Mouse (Mus musculus) limb, embryonic 10.5 days (tissue): ENCODE measurements around the gene Ddost. TPM values are rescaled to one million over a fixed set of nuclear protein-coding genes. Genes with fewer than 3 reads are reported as not detected.

Experiments used
- DNase-seq: peaks from one replicate; pipeline ENCODE4 v3.0.0-alpha.2; 2017; ENCODE audit warnings: low spot score
- H3K27ac ChIP-seq: fragments of 300-500 bp; sonication (generic); 2 replicates; pipeline ENCODE4 v1.5.1; 2016; ENCODE audit warnings: mild to moderate bottlenecking
- H3K27me3 ChIP-seq: fragments of 300-500 bp; sonication (generic); 2 replicates; pipeline ENCODE4 v1.6.1; 2016; ENCODE audit warnings: low read depth, mild to moderate bottlenecking; ENCODE audit not compliant: poor library complexity, severe bottlenecking
- H3K36me3 ChIP-seq: fragments of 300-500 bp; sonication (generic); 2 replicates; pipeline ENCODE4 v1.6.1; 2016; ENCODE audit warnings: mild to moderate bottlenecking, moderate library complexity
- H3K4me1 ChIP-seq: fragments of 300-500 bp; sonication (generic); 2 replicates; pipeline ENCODE4 v1.6.1; 2016
- H3K4me3 ChIP-seq: fragments of 300-500 bp; sonication (generic); 2 replicates; pipeline ENCODE4 v1.5.1; 2016; ENCODE audit warnings: mild to moderate bottlenecking, moderate library complexity
- H3K9me3 ChIP-seq: fragments of 300-500 bp; sonication (generic); replicated peaks from 2 replicates; pipeline ENCODE4 v1.6.1; 2016; ENCODE audit warnings: mild to moderate bottlenecking
- WGBS: fragments of 180-500 bp; shearing (Covaris S2); methylation state at CpG from one replicate; pipeline ENCODE4 v1.1.7; 2016; 5-methylcytosine and 5-hydroxymethylcytosine counted together
- microRNA-seq: library from miRNA; unstranded; fragments of <30 nt; microRNA quantifications from one replicate; pipeline ENCODE4, GENCODE M21; 2017
- polyA plus RNA-seq: library from polyadenylated mRNA; unstranded; fragments of >200 nt; fragmentation: Nextera tagmentation; extraction: Ambion mirVana; gene quantifications from 2 replicates; pipeline ENCODE4 v1.2.1, GENCODE M21; 2016

The Ddost gene
- polyA plus RNA-seq, 1 experiment from 2014 or later, result 311 TPM

DNA sequence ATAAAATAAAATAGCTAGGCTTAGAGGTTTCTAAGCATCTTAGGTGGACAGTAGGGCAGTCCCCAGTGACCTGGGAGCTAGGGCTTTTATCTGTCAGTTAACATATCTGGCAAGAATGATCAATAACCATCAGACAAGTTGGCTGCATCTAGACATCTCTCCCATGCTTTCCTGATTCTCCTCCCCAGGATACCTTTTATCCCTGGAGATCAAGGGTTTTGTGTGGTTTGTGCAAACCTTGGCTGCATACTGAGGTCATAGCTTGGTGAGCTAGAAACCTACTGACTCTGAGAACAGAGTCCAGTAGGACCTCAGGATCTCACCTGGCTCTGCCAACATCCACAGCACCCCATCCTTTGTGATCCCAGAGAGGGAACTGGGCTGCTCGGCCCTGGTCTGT is 42.8 kb downstream of the Ddost start:
- Histone ChIP-seq H3K27me3 (no peaks in the 10 kb centered on the region), H3K9me3 (no peaks in the 10 kb centered on the region), H3K36me3 (no peaks in the 10 kb centered on the region), H3K4me1 (peaks cover 3% of the 10 kb centered on the region; the same call in 1 of the 2 replicates), H3K4me3 (no peak overlapping the region), H3K27ac (no peak overlapping the region)
- WGBS, result 76% methylated on average over 1 of the region's 1 CpGs
- DNase-seq, result no peak

DNA sequence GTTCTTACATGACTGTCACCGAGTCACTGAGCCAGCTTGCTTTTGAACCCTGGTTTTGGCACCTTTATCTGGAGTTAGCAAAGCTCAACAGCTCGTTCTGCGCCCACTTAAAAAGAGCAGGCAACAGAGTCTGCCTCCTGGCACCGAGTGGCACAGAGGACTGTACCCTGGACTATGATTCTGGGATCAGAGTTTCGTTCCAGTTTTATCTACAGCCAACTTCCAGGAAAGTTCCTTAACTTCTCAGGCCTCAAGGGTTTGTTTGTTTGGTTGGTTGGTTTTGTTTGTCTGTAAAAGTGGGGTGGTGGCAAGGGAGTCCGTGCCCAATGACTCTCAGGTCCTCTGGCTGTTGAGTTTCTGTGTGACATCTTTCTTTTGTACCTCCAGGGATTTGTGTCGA is 44.2 kb downstream of the Ddost start:
- Histone ChIP-seq H3K4me1 (peaks cover 3% of the 10 kb centered on the region; the same call in 1 of the 2 replicates), H3K27ac (no peak overlapping the region), H3K4me3 (no peak overlapping the region), H3K27me3 (no peaks in the 10 kb centered on the region), H3K36me3 (no peaks in the 10 kb centered on the region), H3K9me3 (no peaks in the 10 kb centered on the region)
- WGBS, result 84% methylated on average over 7 of the region's 7 CpGs
- DNase-seq, result no peak

DNA sequence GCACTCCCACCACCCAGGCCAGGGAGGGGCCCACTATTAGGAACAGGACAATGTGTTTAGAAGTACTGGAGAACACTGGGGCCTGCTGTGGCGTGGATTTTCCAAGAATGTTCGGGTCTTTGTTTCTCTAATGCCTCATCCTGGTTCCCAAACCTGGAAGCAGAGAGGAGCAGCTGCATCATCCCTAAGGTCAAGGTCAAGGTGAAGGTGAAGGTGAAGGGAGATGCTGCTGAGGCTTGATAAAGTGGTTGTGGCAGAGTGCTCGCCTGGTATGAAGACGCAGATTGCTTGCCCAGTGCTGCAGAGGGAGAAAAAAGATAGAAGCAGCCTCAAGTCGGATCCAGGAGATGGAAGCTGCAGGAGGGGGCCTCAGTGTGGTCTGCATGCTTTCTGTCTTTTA is 47.3 kb downstream of the Ddost start:
- no peak for DNase-seq
- Histone ChIP-seq H3K9me3 (no peaks in the 10 kb centered on the region), H3K27me3 (no peaks in the 10 kb centered on the region), H3K4me3 (no peak overlapping the region), H3K4me1 (peaks cover 3% of the 10 kb centered on the region; the same call in 1 of the 2 replicates), H3K36me3 (no peaks in the 10 kb centered on the region), H3K27ac (no peak overlapping the region)
- 92% methylated on average over 5 of the region's 5 CpGs for WGBS

DNA sequence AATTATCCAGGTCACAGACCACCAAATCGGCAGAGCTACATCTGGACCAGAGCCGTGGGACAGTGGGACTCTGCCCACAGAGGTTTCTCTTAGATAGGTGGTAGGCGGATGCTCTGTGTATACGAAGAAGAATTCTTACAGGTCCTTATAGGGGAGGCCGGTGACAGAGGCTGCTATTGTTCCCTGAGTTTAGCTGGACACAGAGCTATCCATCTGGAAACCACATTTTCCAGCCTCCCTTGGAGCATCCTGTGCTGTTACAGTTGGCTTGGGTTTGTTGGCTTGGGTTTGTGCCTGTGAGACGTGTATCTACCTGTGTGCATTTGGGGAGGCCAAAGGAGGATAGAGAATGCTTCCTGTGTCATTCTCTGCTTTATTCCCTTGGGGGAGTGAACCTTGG is 48.2 kb downstream of the Ddost start:
- Histone ChIP-seq H3K27ac (no peak overlapping the region), H3K4me1 (peaks cover 3% of the 10 kb centered on the region; the same call in 1 of the 2 replicates), H3K9me3 (no peaks in the 10 kb centered on the region), H3K27me3 (no peaks in the 10 kb centered on the region), H3K36me3 (no peaks in the 10 kb centered on the region), H3K4me3 (no peak overlapping the region)
- DNase-seq, result no peak
- 90% methylated on average over 6 of the region's 6 CpGs for WGBS

DNA sequence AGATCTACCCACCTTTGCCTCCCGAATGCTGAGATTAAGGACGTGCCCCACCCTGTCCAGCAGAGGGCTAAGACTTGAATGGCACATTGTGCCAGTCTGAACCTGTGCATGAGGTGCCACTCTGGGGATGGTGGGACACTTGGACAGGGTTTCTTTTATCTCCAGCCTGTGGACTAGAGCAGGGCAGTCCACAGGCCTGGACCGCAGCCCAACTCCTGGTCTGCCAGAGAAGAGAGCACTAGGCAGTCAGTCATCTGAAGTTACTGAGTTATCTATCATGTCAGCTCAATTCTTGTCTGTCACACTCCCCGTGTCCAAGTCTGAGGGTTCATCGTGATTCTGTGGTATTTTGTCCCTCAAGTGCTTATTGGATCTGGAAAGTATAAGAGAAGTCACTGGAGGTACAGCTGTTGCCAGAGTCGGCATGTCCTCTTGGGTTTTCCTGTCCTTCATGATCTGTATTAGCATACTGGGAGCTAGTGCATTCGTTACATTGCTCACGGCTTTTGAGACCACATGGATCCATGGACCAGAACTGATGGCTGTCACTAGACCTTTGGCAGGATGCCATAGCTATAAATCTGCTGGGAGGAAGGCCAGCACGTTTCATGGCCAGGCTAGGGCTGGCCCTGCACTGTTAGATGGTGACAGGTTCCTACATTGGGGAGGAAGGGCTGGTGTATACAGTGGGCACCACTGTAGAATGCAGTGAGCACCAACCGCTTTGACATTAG is 49.1 kb downstream of the Ddost start:
- no peak for DNase-seq
- no peaks in the 10 kb centered on the region for H3K4me1 ChIP-seq
- no peaks in the 10 kb centered on the region for H3K9me3 ChIP-seq
- H3K36me3 ChIP-seq, result no peaks in the 10 kb centered on the region
- no peak overlapping the region for H3K4me3 ChIP-seq
- 84% methylated on average over 10 of the region's 10 CpGs for WGBS
- no peak overlapping the region for H3K27ac ChIP-seq
- H3K27me3 ChIP-seq, result no peaks in the 10 kb centered on the region

DNA sequence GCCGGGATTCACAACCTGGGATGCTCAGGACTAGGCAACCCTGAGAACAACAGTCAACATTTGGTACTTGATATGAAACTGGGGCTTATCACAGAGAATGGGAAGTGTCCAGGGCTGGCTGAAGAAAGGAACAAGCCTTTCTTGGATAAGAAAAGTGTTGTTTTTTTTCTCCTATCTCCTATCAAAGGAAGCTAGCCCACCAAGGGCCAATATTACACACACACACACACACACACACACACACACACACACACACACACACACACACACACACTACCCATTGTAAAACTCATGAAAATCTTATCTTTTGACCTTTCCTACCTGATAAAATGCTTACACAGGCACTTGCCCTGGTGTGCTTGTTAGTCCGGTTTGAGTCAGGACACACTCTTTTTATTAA is 51.0 kb downstream of the Ddost start:
- Histone ChIP-seq H3K27ac (no peak overlapping the region), H3K4me1 (no peaks in the 10 kb centered on the region), H3K36me3 (no peaks in the 10 kb centered on the region), H3K4me3 (no peak overlapping the region), H3K9me3 (no peaks in the 10 kb centered on the region), H3K27me3 (peaks cover 2% of the 10 kb centered on the region)
- DNase-seq, result no peak
- WGBS, result 94% methylated on average over 2 of the region's 2 CpGs

DNA sequence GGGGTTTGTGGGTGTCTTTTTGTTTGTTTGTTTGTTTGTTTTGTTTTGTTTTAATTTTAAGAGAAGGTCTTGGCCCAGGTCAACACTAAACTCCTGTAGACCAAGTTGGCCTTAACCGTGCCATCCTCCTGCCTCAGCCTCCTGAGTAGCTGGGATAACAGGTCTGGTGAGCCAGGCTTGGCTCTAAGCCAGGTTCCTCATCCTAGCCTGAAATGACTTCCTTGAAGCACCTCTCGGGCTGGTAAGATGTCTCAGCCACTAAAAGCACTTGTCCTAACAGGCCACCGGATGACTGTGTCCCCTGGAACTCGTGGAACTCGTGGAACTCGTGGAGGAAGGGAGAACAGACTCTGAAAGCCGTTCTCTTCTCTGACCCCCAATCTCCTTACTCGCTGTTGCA is 51.6 kb downstream of the Ddost start:
- WGBS, result 87% methylated on average over 8 of the region's 8 CpGs
- H3K9me3 ChIP-seq, result no peaks in the 10 kb centered on the region
- H3K36me3 ChIP-seq, result no peaks in the 10 kb centered on the region
- H3K4me3 ChIP-seq, result no peak overlapping the region
- DNase-seq, result no peak
- H3K27me3 ChIP-seq, result peaks cover 8% of the 10 kb centered on the region
- no peak overlapping the region for H3K27ac ChIP-seq
- no peaks in the 10 kb centered on the region for H3K4me1 ChIP-seq

DNA sequence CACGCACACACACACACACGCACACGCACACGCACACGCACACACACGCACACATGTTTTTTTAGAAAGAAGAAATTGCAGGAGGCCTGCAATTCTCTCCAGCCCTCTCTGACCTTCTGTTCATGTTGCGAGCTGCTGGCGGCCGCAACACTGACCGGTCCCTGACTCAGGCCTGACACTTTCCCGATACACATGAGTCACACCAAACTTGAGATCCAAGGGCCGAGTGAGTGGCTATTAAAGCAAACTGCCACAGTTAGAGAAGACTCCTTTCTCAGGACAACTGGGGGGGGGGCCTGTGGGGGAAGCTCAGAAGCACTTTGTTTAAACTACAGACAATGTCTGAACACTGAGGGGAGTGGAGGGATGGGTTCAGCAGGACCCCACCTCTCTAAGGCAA is 52.0 kb downstream of the Ddost start:
- no peaks in the 10 kb centered on the region for H3K36me3 ChIP-seq
- H3K4me1 ChIP-seq, result peaks cover 4% of the 10 kb centered on the region; the same call in 1 of the 2 replicates
- peaks cover 12% of the 10 kb centered on the region for H3K27me3 ChIP-seq
- no peak for DNase-seq
- WGBS, result 88% methylated on average over 12 of the region's 12 CpGs
- no peak overlapping the region for H3K27ac ChIP-seq
- no peak overlapping the region for H3K4me3 ChIP-seq
- no peaks in the 10 kb centered on the region for H3K9me3 ChIP-seq

DNA sequence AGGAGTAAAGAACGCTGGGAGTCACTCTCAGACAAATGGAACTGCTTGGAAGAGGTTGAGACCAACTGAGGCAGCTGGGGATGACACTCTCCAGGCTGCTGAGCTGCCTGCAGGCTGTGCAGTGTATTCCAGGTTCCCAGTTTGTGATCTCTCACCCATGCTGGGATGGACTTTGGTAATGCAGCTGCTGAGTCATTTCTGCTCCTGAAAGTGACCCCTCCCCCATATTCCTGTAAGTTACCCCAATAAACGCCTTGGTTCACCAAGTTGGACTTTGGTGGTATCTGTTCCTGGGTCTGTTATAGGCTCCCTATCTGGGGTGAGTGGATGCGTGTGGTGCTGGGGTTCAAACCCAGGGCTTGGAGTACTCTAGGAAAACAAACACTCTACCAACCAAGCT is 53.6 kb downstream of the Ddost start:
- Histone ChIP-seq H3K27ac (no peak overlapping the region), H3K4me3 (no peak overlapping the region), H3K4me1 (peaks cover 6% of the 10 kb centered on the region; the same call in 1 of the 2 replicates), H3K36me3 (no peaks in the 10 kb centered on the region), H3K27me3 (peaks cover 20% of the 10 kb centered on the region), H3K9me3 (no peaks in the 10 kb centered on the region)
- 70% methylated on average over 3 of the region's 3 CpGs for WGBS
- no peak for DNase-seq

DNA sequence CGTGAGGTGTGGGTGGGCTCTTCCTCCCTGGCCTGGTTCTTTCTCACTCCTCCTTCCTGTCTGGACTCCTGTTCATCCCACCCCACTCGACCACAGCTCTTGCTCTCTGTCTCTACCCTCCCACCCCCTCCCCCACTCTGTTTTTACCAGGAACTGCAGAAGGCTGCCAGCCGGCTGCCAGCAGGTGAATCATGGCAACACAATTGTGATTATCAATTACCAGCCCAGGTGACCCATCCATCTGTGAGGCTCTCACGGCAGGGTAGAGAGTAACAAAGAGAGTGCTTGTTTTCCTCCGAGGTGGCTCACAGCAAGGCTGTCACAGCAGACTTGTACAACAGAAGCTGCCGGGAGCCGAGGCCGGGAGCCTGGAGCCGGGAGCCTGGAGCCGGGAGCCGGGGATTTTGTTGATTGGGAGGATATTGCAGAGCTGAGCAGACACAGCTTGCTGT is 56.9 kb downstream of the Ddost start:
- WGBS, result 15% methylated on average over 11 of the region's 11 CpGs
- H3K27ac ChIP-seq, result no peak overlapping the region
- peaks cover 26% of the 10 kb centered on the region for H3K27me3 ChIP-seq
- H3K36me3 ChIP-seq, result no peaks in the 10 kb centered on the region
- no peak for DNase-seq
- peaks cover 6% of the 10 kb centered on the region; the same call in 1 of the 2 replicates for H3K4me1 ChIP-seq
- no peaks in the 10 kb centered on the region for H3K9me3 ChIP-seq
- H3K4me3 ChIP-seq, result no peak overlapping the region

Small RNA genes within 50 kb of the gene (microRNA-seq; reads per million reads assigned to microRNA genes)
- gene Gm27646 (not detected), gene Mir7019 (not detected)

Other genes starting within 250 kb of the Ddost start
- gene Hp1bp3, start 88.4 kb upstream of the Ddost start, polyA plus RNA-seq, result 134 and 163 TPM in 2 replicates
- 2.0 and 3.5 TPM in 2 replicates for gene Sh2d5, start 54.3 kb upstream of the Ddost start, polyA plus RNA-seq
- gene Kif17, start 54.3 kb upstream of the Ddost start, polyA plus RNA-seq, result 0.20 and 0.99 TPM in 2 replicates
- 23.9 and 32.8 TPM in 2 replicates for gene Pink1, start 21.6 kb downstream of the Ddost start, polyA plus RNA-seq
- gene Cda, start 63.3 kb downstream of the Ddost start, polyA plus RNA-seq, result 4.1 and 4.9 TPM in 2 replicates
- not detected in 2 replicates for gene Fam43b, start 91.8 kb downstream of the Ddost start, polyA plus RNA-seq
- 20.7 and 21.9 TPM in 2 replicates for gene Mul1, start 129.9 kb downstream of the Ddost start, polyA plus RNA-seq
- 0.55 and 0.60 TPM in 2 replicates for gene Camk2n1, start 149.6 kb downstream of the Ddost start, polyA plus RNA-seq